Mouse (Mus musculus): ENCODE results near the gene Zfand3. TPM values are rescaled to one million over a fixed set of nuclear protein-coding genes. Genes with fewer than 3 reads are reported as not detected.

The Zfand3 gene
- polyA plus RNA-seq, 1 experiment = 682 TPM

DNA sequence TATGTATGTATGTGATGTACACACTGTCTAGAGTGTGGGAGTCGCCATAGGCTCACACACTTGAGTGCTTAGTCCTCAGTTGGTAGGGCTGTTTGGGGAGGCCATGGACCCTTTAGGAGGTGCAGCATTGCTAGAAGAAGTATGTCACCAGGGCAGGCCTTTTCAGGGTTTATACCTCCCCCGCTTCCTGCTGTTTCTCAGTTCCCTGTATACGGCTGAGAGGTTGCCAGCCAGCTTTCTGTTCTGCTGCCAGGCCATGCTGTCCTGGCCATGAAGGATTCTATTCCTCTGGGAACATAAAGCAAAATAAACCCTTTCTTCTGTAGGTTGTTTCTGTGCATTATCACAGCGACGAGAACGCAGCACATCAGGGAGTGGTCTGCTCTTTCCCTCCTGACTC, 255.4 kb downstream of the Zfand3 start:
- Histone ChIP-seq H3K4me1 (ENCODE audit: control insufficient read depth, insufficient read depth, low read length) (no peaks in the 10 kb centered on the region), H3K27ac (ENCODE audit: control insufficient read depth, insufficient read depth, low read depth, low read length) (no peak overlapping the region), H3K4me3 (ENCODE audit: control insufficient read depth, low read depth, low read length) (no peak overlapping the region)

More for the DNA sequence above, 255.4 kb downstream of the Zfand3 start:
- no peaks in the 10 kb centered on the region for H3K27me3 ChIP-seq (ENCODE audit: control insufficient read depth, insufficient read depth, low read length)
- TF ChIP-seq POLR2A (IDR thresholded peaks at IDR 0.05; ENCODE audit: control insufficient read depth, low read depth, low read length) = no peak
- no peak for TF ChIP-seq CTCF (IDR thresholded peaks at IDR 0.05; ENCODE audit: control insufficient read depth, insufficient read depth, insufficient replicate concordance, low read depth, low read length)
- H3K36me3 ChIP-seq (ENCODE audit: control insufficient read depth, insufficient read depth, low read length) = no peaks in the 10 kb centered on the region

Other genes starting within 250 kb of the Zfand3 start
- gene Mdga1, start 34.6 kb upstream of the Zfand3 start, polyA plus RNA-seq (2012; rRNA removed) = 0.42 and 0.69 TPM in 2 replicates